Comparison of ENCODE assay signal across 13 mouse cellular contexts in genomic region chr17:81468941-81469340, GRCm38 (mm10). TPM values are rescaled to one million over a fixed set of nuclear protein-coding genes. Genes with fewer than 3 reads are reported as not detected.
DNase-seq lines count a peak whose midpoint lies in the region; ATAC-seq lines count a peak whose summit lies in the region.
"Had no signal": no experiment of that assay in that cellular context is flagged by ENCODE, and none has a peak within 500 bp of the region (broad histone marks: within the 10 kb centered on the region; RNA-seq: fewer than 3 reads in every experiment).

No protein-coding gene starts in this region.

- H3K36me3 ChIP-seq in heart, embryonic 10.5 days = no peaks in the 10 kb centered on the region
- no peaks in the 10 kb centered on the region for H3K36me3 ChIP-seq in embryonic facial prominence, embryonic 15.5 days

- H3K4me3 ChIP-seq in heart, embryonic 10.5 days = no peak overlapping the region
- no peak overlapping the region for H3K4me3 ChIP-seq in embryonic facial prominence, embryonic 15.5 days (replicated peaks)

- DNase-seq in heart, adult 11 months = peak; percentile 95
- no peak for DNase-seq in heart, embryonic 10.5 days (ENCODE audit: low spot score)
- peak; percentile 39 for DNase-seq in heart, postnatal 25 days (ENCODE audit: low spot score)
- peak; percentile 49 to 75 for DNase-seq in lung, postnatal 4 days
- DNase-seq in cerebellum, adult 11-12 months = no peak
- DNase-seq in spleen, adult 18-20 months = no peak
- DNase-seq in thymus, postnatal 25 days = no peak
- DNase-seq: right cerebral cortex, postnatal 14 days had no signal

- 52% methylated on average over 5 of the region's 5 CpGs for WGBS in heart, embryonic 10.5 days
- WGBS in embryonic facial prominence, embryonic 15.5 days = 46% methylated on average over 5 of the region's 5 CpGs

- H3K27ac ChIP-seq in heart, embryonic 10.5 days = no peak overlapping the region
- no peak overlapping the region for H3K27ac ChIP-seq in embryonic facial prominence, embryonic 15.5 days (replicated peaks)

- intact Hi-C loops in heart, postnatal 25 days (cut with DNase I) = no loop called here

- 0 out of 2 replicates have a peak, but pooled peaks cover 3% of the 10 kb centered on the region for H3K4me1 ChIP-seq in heart, embryonic 10.5 days
- H3K4me1 ChIP-seq in embryonic facial prominence, embryonic 15.5 days = no peaks in the 10 kb centered on the region

- ATAC-seq in embryonic facial prominence, embryonic 15.5 days (ENCODE audit: insufficient number of reproducible peaks, low FRiP score, low TSS enrichment, low read depth) = peak; percentile 63; the same call in 1 of the 2 replicates

- no peaks in the 10 kb centered on the region for H3K27me3 ChIP-seq in heart, embryonic 10.5 days (ENCODE audit: insufficient read depth, poor library complexity, severe bottlenecking)
- H3K27me3 ChIP-seq in embryonic facial prominence, embryonic 15.5 days = no peaks in the 10 kb centered on the region

- H3K4me2 ChIP-seq in embryonic facial prominence, embryonic 15.5 days (replicated peaks) = no peak overlapping the region

- H3K9me3 ChIP-seq in heart, embryonic 10.5 days = no peaks in the 10 kb centered on the region
- no peaks in the 10 kb centered on the region for H3K9me3 ChIP-seq in embryonic facial prominence, embryonic 15.5 days (replicated peaks)

- no peak overlapping the region for H3K9ac ChIP-seq in embryonic facial prominence, embryonic 15.5 days

RNA-seq across cellular contexts. Expression of gene Gm11096, which starts 27.4 kb away (rescaled TPM):
- not detected in 2 replicates for polyA plus RNA-seq in heart, embryonic 10.5 days (2016; fragmentation: Nextera tagmentation; extraction: Ambion mirVana)
- not detected in 2 replicates for polyA plus RNA-seq in embryonic facial prominence, embryonic 15.5 days (2015; fragmentation: Nextera tagmentation; extraction: Ambion mirVana)
- total RNA-seq in heart, postnatal 25 days (2021) = not detected
- total RNA-seq: left cerebral cortex, adult 8-10 months; megakaryocyte, adult 5-6 weeks had no signal
- polyA plus RNA-seq: frontal cortex, adult 2 months; thymus, postnatal 0 days had no signal

Comparison
In these comparisons a context has a peak if more than half of its experiments do, and no peak if none do; other contexts are left out.
1. DNase-seq: peak in heart, adult 11 months (single experiment), heart, postnatal 25 days (single experiment) and lung, postnatal 4 days (2 of 2); none in heart, embryonic 10.5 days (single experiment), cerebellum, adult 11-12 months (single experiment), spleen, adult 18-20 months (0 of 2) and thymus, postnatal 25 days (single experiment).